Mouse (Mus musculus): ENCODE measurements around the gene Rprml. TPM values are rescaled to one million over a fixed set of nuclear protein-coding genes. Genes with fewer than 3 reads are reported as not detected.
"Not testable (repeated sequence)": the region's sequence is repeated elsewhere in the genome, so short reads cannot be mapped to it uniquely, and the experiment has no call there.

Gene Rprml
- polyA plus RNA-seq, 1 experiment = not detected

- H3K27ac ChIP-seq (ENCODE audit: insufficient read depth, low read depth, low read length) = no peak overlapping the region
- TF ChIP-seq CTCF (IDR thresholded peaks at IDR 0.05; ENCODE audit: low read depth, low read length) (no peak), POLR2A (IDR thresholded peaks at IDR 0.05; ENCODE audit: borderline replicate concordance, low read depth, low read length) (no peak)
- H3K4me3 ChIP-seq (ENCODE audit: insufficient read depth, low read length) = no peak overlapping the region
- H3K4me1 ChIP-seq (ENCODE audit: control insufficient read depth, insufficient read depth, low read length) = no peaks in the 10 kb centered on the region
These were observed 12.5 kb downstream of the Rprml start for GRCm38 (mm10) chr11:103661863-103662262.

- Histone ChIP-seq H3K27ac (ENCODE audit: insufficient read depth, low read depth, low read length) (no peak overlapping the region), H3K4me3 (ENCODE audit: insufficient read depth, low read length) (no peak overlapping the region), H3K4me1 (ENCODE audit: control insufficient read depth, insufficient read depth, low read length) (no peaks in the 10 kb centered on the region)
- TF ChIP-seq POLR2A (IDR thresholded peaks at IDR 0.05; ENCODE audit: borderline replicate concordance, low read depth, low read length) = no peak
- TF ChIP-seq CTCF (IDR thresholded peaks at IDR 0.05; ENCODE audit: low read depth, low read length) = no peak
These were observed 13.2 kb downstream of the Rprml start for GRCm38 (mm10) chr11:103662546-103662945.

GRCm38 (mm10) chr11:103663119-103663518 is 13.7 kb downstream of the Rprml start:
- TF ChIP-seq POLR2A (IDR thresholded peaks at IDR 0.05; ENCODE audit: borderline replicate concordance, low read depth, low read length) = no peak
- no peak overlapping the region for H3K4me3 ChIP-seq (ENCODE audit: insufficient read depth, low read length)
- no peaks in the 10 kb centered on the region for H3K4me1 ChIP-seq (ENCODE audit: control insufficient read depth, insufficient read depth, low read length)
- H3K27ac ChIP-seq (ENCODE audit: insufficient read depth, low read depth, low read length) = no peak overlapping the region

- Histone ChIP-seq H3K4me3 (ENCODE audit: insufficient read depth, low read length) (no peak overlapping the region), H3K27ac (ENCODE audit: insufficient read depth, low read depth, low read length) (no peak overlapping the region), H3K4me1 (ENCODE audit: control insufficient read depth, insufficient read depth, low read length) (no peaks in the 10 kb centered on the region)
- TF ChIP-seq POLR2A (IDR thresholded peaks at IDR 0.05; ENCODE audit: borderline replicate concordance, low read depth, low read length) = no peak
- TF ChIP-seq CTCF (IDR thresholded peaks at IDR 0.05; ENCODE audit: low read depth, low read length) = no peak
These were observed 16.3 kb downstream of the Rprml start for GRCm38 (mm10) chr11:103665695-103666094.

DNA sequence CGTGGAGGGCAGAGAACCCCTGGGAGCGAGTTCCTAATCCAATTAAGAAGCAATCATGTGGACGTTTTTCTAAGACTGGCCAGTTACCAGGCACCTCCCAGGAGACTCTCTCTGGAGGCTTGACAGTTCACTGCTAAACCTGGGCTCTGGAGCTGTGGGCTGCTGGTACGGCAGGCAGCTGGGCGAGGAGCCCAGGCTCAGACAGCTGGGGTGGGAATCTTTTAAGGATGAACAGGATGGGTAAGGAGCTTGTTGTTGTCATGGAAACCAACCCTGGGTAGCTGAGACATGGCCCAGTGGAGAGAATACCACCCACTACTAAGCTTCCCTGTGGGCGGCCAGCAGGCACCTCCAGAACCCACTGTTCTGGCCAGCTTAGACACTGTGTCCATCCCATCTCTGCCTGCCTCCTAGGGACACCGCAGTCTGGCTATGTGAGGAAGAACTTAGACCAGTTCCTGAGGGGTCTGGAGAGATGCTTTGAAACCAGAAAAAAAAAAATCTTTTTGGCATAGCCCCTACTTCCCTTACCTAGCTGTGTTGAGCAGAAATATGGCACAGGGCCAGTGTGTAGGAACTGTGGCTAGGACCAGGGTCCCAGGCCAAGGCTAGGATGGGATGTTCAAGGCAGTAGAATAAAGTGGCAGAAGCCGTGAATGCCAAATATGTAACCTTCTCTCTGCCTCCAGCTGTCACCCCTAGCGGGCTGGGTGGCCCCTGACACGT is 17.0 kb downstream of the Rprml start:
- Histone ChIP-seq H3K27ac (ENCODE audit: insufficient read depth, low read depth, low read length) (no peak overlapping the region), H3K4me3 (ENCODE audit: insufficient read depth, low read length) (no peak overlapping the region), H3K4me1 (ENCODE audit: control insufficient read depth, insufficient read depth, low read length) (no peaks in the 10 kb centered on the region)
- TF ChIP-seq POLR2A (IDR thresholded peaks at IDR 0.05; ENCODE audit: borderline replicate concordance, low read depth, low read length) (no peak), CTCF (IDR thresholded peaks at IDR 0.05; ENCODE audit: low read depth, low read length) (no peak)

GRCm38 (mm10) chr11:103666907-103667426 is 17.6 kb downstream of the Rprml start:
- H3K27ac ChIP-seq (ENCODE audit: insufficient read depth, low read depth, low read length) = no peak overlapping the region
- TF ChIP-seq CTCF (IDR thresholded peaks at IDR 0.05; ENCODE audit: low read depth, low read length) (no peak), POLR2A (IDR thresholded peaks at IDR 0.05; ENCODE audit: borderline replicate concordance, low read depth, low read length) (no peak)
- no peaks in the 10 kb centered on the region for H3K4me1 ChIP-seq (ENCODE audit: control insufficient read depth, insufficient read depth, low read length)
- no peak overlapping the region for H3K4me3 ChIP-seq (ENCODE audit: insufficient read depth, low read length)

DNA sequence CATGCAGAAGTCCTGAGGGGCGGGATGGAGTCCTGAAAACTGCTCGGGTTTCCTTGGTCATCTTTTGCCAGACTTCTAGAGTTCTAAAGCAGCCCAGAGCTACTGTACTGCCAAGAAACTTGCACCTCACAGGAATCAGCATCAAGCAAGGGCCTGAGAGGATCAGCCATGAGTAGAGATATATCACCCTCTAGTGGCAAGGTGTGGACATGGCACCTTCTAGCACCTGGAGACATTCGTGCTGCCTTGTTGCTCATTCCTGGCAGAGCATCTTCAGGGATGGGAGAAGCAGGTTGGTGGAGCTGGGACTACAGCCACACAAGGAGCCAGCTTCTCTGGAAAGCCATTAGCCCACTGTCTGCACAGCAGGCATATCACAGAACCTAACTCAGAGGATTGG is 26.2 kb downstream of the Rprml start:
- Histone ChIP-seq H3K4me3 (ENCODE audit: insufficient read depth, low read length) (no peak overlapping the region), H3K4me1 (ENCODE audit: control insufficient read depth, insufficient read depth, low read length) (no peaks in the 10 kb centered on the region), H3K27ac (ENCODE audit: insufficient read depth, low read depth, low read length) (no peak overlapping the region)
- TF ChIP-seq CTCF (IDR thresholded peaks at IDR 0.05; ENCODE audit: low read depth, low read length) (peak; percentile 64; the same call in 1 of the 2 replicates), POLR2A (IDR thresholded peaks at IDR 0.05; ENCODE audit: borderline replicate concordance, low read depth, low read length) (no peak)

DNA sequence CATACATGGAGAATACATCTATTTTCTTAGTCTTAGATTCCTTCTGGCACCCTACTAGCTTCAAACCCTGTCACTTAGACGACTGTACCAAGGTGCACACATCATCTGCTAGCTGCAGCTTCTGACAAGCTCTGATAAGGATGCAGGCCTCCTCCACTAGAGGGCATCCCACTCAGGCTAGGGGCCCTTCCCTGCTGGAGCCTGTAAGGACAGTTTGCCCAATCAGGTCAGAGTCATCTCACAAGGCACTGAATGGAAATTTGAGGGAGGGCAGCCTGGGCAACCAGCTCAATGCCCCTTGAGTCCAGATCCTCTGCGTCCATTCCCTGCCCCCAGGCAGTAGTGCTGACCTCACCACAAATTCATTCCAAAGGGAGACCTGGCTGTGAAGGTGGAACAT is 27.7 kb downstream of the Rprml start:
- H3K4me3 ChIP-seq (ENCODE audit: insufficient read depth, low read length); H3K4me1 ChIP-seq (ENCODE audit: control insufficient read depth, insufficient read depth, low read length); H3K27ac ChIP-seq (ENCODE audit: insufficient read depth, low read depth, low read length): not testable (repeated sequence)

- peaks cover 49% of the 10 kb centered on the region for H3K4me1 ChIP-seq (ENCODE audit: control insufficient read depth, insufficient read depth, low read length)
- peak overlapping the region; percentile 20 for H3K27ac ChIP-seq (ENCODE audit: insufficient read depth, low read depth, low read length)
- no peak for TF ChIP-seq CTCF (IDR thresholded peaks at IDR 0.05; ENCODE audit: low read depth, low read length)
- TF ChIP-seq POLR2A (IDR thresholded peaks at IDR 0.05; ENCODE audit: borderline replicate concordance, low read depth, low read length) = no peak
- no peak overlapping the region for H3K4me3 ChIP-seq (ENCODE audit: insufficient read depth, low read length)
These were observed 34.4 kb downstream of the Rprml start for GRCm38 (mm10) chr11:103683667-103684334.

- H3K4me1 ChIP-seq (ENCODE audit: control insufficient read depth, insufficient read depth, low read length) = peaks cover 64% of the 10 kb centered on the region
These were observed 35.9 kb downstream of the Rprml start for GRCm38 (mm10) chr11:103685261-103685736.

More at GRCm38 (mm10) chr11:103685261-103685736, 35.9 kb downstream of the Rprml start:
- TF ChIP-seq POLR2A (IDR thresholded peaks at IDR 0.05; ENCODE audit: borderline replicate concordance, low read depth, low read length) (no peak), CTCF (IDR thresholded peaks at IDR 0.05; ENCODE audit: low read depth, low read length) (no peak)
- Histone ChIP-seq H3K27ac (ENCODE audit: insufficient read depth, low read depth, low read length) (peak overlapping the region; percentile 83), H3K4me3 (ENCODE audit: insufficient read depth, low read length) (no peak overlapping the region)
